Mouse (Mus musculus) embryonic facial prominence, embryonic 11.5 days (tissue): ENCODE data around the gene Tnni3. TPM values are rescaled to one million over a fixed set of nuclear protein-coding genes. Genes with fewer than 3 reads are reported as not detected.

Source experiments
- ATAC-seq: fragments of 200-750 bp; cut with Nextera tagmentation; replicated peaks from 2 replicates; pipeline ENCODE4 v1.8.0; 2017; ENCODE audit warnings: low read depth; ENCODE audit not compliant: insufficient number of reproducible peaks, low FRiP score, low TSS enrichment
- DNase-seq: peaks from one replicate; pipeline ENCODE4 v3.0.0-alpha.2; 2015; ENCODE audit warnings: low spot score
- H3K27ac ChIP-seq: fragments of 300-500 bp; sonication (generic); replicated peaks from 2 replicates; pipeline ENCODE4 v1.5.1; 2014; ENCODE audit warnings: mild to moderate bottlenecking, low read depth, low read length, control low read depth
- H3K27me3 ChIP-seq: fragments of 300-500 bp; sonication (generic); 2 replicates; pipeline ENCODE4 v1.6.1; 2014; ENCODE audit warnings: mild to moderate bottlenecking, low read length, moderate library complexity, mixed read lengths; ENCODE audit not compliant: control insufficient read depth, insufficient read depth
- H3K36me3 ChIP-seq: fragments of 300-500 bp; sonication (generic); replicated peaks from 2 replicates; pipeline ENCODE4 v1.6.1; 2014; ENCODE audit warnings: low read depth, mild to moderate bottlenecking, low read length, moderate library complexity, mixed read lengths; ENCODE audit not compliant: control insufficient read depth, insufficient read depth
- H3K4me1 ChIP-seq: fragments of 300-500 bp; sonication (generic); 2 replicates; pipeline ENCODE4 v1.6.1; 2014; ENCODE audit warnings: low read length, mixed read lengths; ENCODE audit not compliant: control insufficient read depth, insufficient read depth
- H3K4me2 ChIP-seq: fragments of 300-500 bp; sonication (generic); 2 replicates; pipeline ENCODE4 v1.6.1; 2014; ENCODE audit warnings: low read depth, mild to moderate bottlenecking, control low read depth, low read length, moderate library complexity
- H3K4me3 ChIP-seq: fragments of 300-500 bp; sonication (generic); 2 replicates; pipeline ENCODE4 v1.5.1; 2014; ENCODE audit warnings: low read depth, low read length, control low read depth
- H3K9ac ChIP-seq: fragments of 300-500 bp; sonication (generic); replicated peaks from 2 replicates; pipeline ENCODE4 v1.6.1; 2014; ENCODE audit warnings: mild to moderate bottlenecking, control low read depth, low read length
- H3K9me3 ChIP-seq: fragments of 300-500 bp; sonication (generic); replicated peaks from 2 replicates; pipeline ENCODE4 v1.6.1; 2016; ENCODE audit warnings: mild to moderate bottlenecking, low read length, inconsistent platforms, mixed read lengths; ENCODE audit not compliant: control insufficient read depth
- WGBS: fragments of 180-500 bp; shearing (Covaris S2); extraction: QIAGEN DNeasy Blood & Tissue Kit; methylation state at CpG from one replicate; pipeline ENCODE4 v1.1.7; 2014; 5-methylcytosine and 5-hydroxymethylcytosine counted together
- polyA plus RNA-seq: library from polyadenylated mRNA; unstranded; fragments of >200 nt; fragmentation: Nextera tagmentation; extraction: Ambion mirVana; gene quantifications from 2 replicates; pipeline ENCODE4 v1.2.1, GENCODE M21; 2014

Gene Tnni3
- polyA plus RNA-seq, 1 experiment from 2014 or later, result 9.9 TPM

DNA sequence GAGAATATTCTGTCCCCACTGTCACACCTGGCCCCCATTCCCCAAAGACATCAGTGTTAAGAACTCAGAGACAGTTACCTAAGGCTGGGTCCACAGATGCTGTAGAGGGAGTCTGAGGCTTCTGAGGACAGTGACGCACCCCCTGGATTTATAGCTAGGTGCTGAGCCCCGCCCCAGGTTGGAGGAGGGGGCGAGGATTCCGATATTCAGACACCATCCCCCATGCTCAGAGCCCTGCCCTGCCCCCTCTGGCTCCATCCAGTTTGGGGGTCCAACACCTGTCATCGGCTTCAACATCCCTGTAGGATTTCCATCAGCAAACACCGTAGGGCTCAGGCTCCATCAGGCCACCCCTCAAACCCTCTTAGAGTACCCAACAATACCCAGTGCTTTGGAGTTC lies 8.2 kb downstream of the Tnni3 start:
- peak overlapping the region; percentile 1; the same call in 1 of the 2 replicates for H3K9ac ChIP-seq
- no peaks in the 10 kb centered on the region for H3K9me3 ChIP-seq
- DNase-seq (no peak), ATAC-seq (peak; percentile 41; the same call in 1 of the 2 replicates)
- no peaks in the 10 kb centered on the region for H3K27me3 ChIP-seq
- WGBS, result 55% methylated on average over 6 of the region's 6 CpGs
- no peaks in the 10 kb centered on the region for H3K4me1 ChIP-seq
- H3K36me3 ChIP-seq, result no peaks in the 10 kb centered on the region
- H3K4me2 ChIP-seq, result no peak overlapping the region
- no peak overlapping the region for H3K27ac ChIP-seq
- no peak overlapping the region for H3K4me3 ChIP-seq

DNA sequence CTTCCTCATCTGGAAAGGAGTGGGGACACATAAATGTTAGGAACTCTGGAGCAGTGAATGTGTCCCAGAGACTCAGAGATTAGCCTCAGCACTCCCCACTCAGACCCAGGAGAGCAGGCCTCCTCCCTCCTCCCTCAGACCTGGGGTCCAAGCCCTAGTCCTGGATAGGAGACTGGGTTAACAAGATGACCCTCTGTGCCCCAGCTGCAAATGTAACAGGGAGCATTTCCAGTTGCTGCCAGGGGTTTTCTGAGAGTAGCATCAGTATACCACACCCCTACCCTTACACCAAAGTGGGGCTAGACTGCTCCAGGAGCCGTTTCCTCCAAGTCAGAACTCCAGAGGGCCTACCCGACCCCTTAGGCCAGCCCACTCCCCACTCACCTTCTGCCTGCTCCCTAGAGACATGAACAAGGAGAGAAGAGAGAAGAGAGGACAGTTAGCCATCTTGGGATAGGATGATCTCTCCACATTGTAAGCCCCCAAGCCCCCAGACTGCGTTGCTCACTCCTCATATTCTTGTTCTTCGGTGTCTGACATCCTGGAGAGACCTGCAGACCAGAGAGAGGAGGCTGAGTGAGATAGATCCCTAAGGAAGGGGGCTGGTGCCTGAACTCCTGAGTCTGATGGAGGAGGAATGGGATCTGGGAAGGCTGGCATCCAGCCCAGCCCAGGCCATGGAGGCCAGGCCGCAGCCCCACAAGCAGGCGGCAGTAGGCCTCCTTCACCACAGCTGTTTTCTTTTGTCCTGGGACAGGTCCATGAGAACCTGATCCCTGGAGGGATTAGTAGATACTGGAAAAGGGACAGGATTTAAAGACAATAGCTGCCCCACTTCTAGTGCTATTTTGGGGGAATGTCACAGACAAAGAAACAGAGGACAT lies 10.0 kb downstream of the Tnni3 start:
- Histone ChIP-seq H3K4me1 (no peaks in the 10 kb centered on the region), H3K27ac (no peak overlapping the region), H3K4me2 (no peak overlapping the region), H3K36me3 (no peaks in the 10 kb centered on the region), H3K4me3 (no peak overlapping the region), H3K27me3 (no peaks in the 10 kb centered on the region), H3K9ac (no peak overlapping the region), H3K9me3 (no peaks in the 10 kb centered on the region)
- DNase-seq (no peak), ATAC-seq (no peak)
- WGBS, result 61% methylated on average over 6 of the region's 6 CpGs

GRCm38 (mm10) chr7:4513236-4513635 lies 10.8 kb downstream of the Tnni3 start:
- no peak overlapping the region for H3K27ac ChIP-seq
- H3K4me3 ChIP-seq, result no peak overlapping the region
- H3K36me3 ChIP-seq, result no peaks in the 10 kb centered on the region
- no peak overlapping the region for H3K9ac ChIP-seq
- DNase-seq (peak; percentile 71), ATAC-seq (no peak)
- no peak overlapping the region for H3K4me2 ChIP-seq
- H3K4me1 ChIP-seq, result no peaks in the 10 kb centered on the region
- no peaks in the 10 kb centered on the region for H3K27me3 ChIP-seq
- H3K9me3 ChIP-seq, result no peaks in the 10 kb centered on the region
- 29% methylated on average over 13 of the region's 13 CpGs for WGBS

DNA sequence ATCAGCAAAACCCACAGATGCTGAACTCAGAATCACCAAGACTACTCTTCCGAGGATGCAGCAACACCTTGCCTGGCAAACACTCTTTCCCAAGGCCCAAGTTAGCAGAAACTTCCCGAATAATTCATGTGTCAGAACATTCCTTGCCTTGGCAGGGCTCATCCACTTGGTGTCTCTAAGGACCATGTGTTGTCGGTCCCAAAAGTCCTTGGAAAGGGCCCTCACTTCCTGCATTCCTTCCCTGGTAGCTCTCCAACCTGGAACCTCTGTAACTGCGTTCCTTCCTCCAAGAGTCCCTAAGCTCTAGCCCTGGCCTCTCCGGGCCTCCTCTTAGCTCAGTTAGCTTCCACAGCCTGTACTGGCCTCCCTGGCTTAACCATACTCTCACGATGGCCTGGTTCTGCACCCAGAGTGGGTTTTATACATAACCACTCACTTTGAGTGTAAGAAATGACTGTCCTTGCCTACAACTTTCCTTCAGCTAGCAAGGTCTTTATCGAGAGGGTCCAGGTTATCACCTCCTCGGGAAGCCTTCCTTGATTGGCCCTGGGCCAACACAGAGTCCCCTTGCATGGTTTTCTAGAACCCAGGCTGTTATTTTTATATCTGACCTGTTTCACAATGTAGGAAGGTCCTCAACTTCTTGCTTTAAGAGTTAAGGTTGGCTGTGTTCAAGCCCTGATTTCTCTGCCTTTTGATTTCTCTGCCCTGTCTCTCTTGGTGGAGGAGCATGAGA lies 12.4 kb downstream of the Tnni3 start:
- Histone ChIP-seq H3K9me3 (no peaks in the 10 kb centered on the region), H3K4me2 (no peak overlapping the region), H3K9ac (no peak overlapping the region), H3K27me3 (no peaks in the 10 kb centered on the region), H3K4me3 (no peak overlapping the region), H3K36me3 (no peaks in the 10 kb centered on the region), H3K4me1 (no peaks in the 10 kb centered on the region), H3K27ac (no peak overlapping the region)
- no peak for DNase-seq
- 77% methylated on average over 8 of the region's 8 CpGs for WGBS
- no peak for ATAC-seq

GRCm38 (mm10) chr7:4509863-4510608 lies 14.0 kb downstream of the Tnni3 start:
- peak; percentile 86 for DNase-seq
- peak; percentile 84 for ATAC-seq
- Histone ChIP-seq H3K27me3 (no peaks in the 10 kb centered on the region), H3K9ac (no peak overlapping the region), H3K9me3 (no peaks in the 10 kb centered on the region), H3K36me3 (no peaks in the 10 kb centered on the region), H3K4me1 (no peaks in the 10 kb centered on the region), H3K4me3 (no peak overlapping the region), H3K27ac (no peak overlapping the region), H3K4me2 (no peak overlapping the region)
- 15% methylated on average over 24 of the region's 24 CpGs for WGBS

DNA sequence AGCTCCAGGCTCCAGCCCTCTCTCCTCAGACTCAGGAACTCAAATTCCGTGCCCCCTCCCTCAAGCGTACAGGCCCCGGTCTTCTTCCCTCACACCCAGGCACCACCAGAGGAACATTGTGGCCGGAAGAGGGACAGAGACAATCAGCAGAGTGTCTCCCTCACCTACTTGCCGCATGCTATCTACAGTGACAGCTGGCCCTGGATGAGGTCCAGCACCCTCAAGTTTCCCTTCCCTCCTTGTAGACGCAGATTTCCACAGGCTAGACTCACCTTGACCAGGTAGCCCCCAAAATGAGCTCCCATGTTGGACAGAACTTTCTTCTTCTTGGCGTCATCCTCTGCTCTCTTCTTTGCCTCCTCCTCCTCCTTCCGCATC lies 15.3 kb downstream of the Tnni3 start:
- DNase-seq (no peak), ATAC-seq (no peak; the same call in 1 of the 2 replicates)
- Histone ChIP-seq H3K9ac (no peak overlapping the region), H3K27ac (no peak overlapping the region), H3K36me3 (no peaks in the 10 kb centered on the region), H3K4me3 (no peak overlapping the region), H3K9me3 (no peaks in the 10 kb centered on the region), H3K4me1 (no peaks in the 10 kb centered on the region), H3K4me2 (no peak overlapping the region), H3K27me3 (no peaks in the 10 kb centered on the region)
- 91% methylated on average over 8 of the region's 8 CpGs for WGBS

GRCm38 (mm10) chr7:4508062-4508738 lies 15.8 kb downstream of the Tnni3 start:
- no peaks in the 10 kb centered on the region for H3K36me3 ChIP-seq
- no peak overlapping the region for H3K9ac ChIP-seq
- ATAC-seq (no peak), DNase-seq (peak; percentile 15)
- H3K4me3 ChIP-seq, result no peak overlapping the region
- H3K4me1 ChIP-seq, result no peaks in the 10 kb centered on the region
- no peaks in the 10 kb centered on the region for H3K27me3 ChIP-seq
- H3K4me2 ChIP-seq, result no peak overlapping the region
- WGBS, result 84% methylated on average over 25 of the region's 32 CpGs
- H3K27ac ChIP-seq, result no peak overlapping the region
- H3K9me3 ChIP-seq, result no peaks in the 10 kb centered on the region
